Mouse (Mus musculus) neural tube, embryonic 15.5 days (tissue): ENCODE measurements around the gene Cbx5. TPM values are rescaled to one million over a fixed set of nuclear protein-coding genes. Genes with fewer than 3 reads are reported as not detected.

ENCODE experiments used
- ATAC-seq: fragments of 200-750 bp; cut with Nextera tagmentation; 2 replicates; pipeline ENCODE4 v1.8.0; 2017; ENCODE audit warnings: mild to moderate bottlenecking, moderate TSS enrichment, moderate library complexity; ENCODE audit not compliant: low FRiP score
- H3K27ac ChIP-seq: fragments of 300-500 bp; sonication (generic); replicated peaks from 2 replicates; pipeline ENCODE4 v1.5.1; 2015; ENCODE audit warnings: mild to moderate bottlenecking, inconsistent platforms
- H3K27me3 ChIP-seq: fragments of 300-500 bp; sonication (generic); replicated peaks from 2 replicates; pipeline ENCODE4 v1.6.1; 2015; ENCODE audit warnings: inconsistent platforms
- H3K36me3 ChIP-seq: fragments of 300-500 bp; sonication (generic); 2 replicates; pipeline ENCODE4 v1.6.1; 2015; ENCODE audit warnings: inconsistent platforms
- H3K4me1 ChIP-seq: fragments of 300-500 bp; sonication (generic); 2 replicates; pipeline ENCODE4 v1.6.1; 2015; ENCODE audit warnings: inconsistent platforms
- H3K4me2 ChIP-seq: fragments of 300-500 bp; sonication (generic); 2 replicates; pipeline ENCODE4 v1.6.1; 2015; ENCODE audit warnings: inconsistent platforms, mild to moderate bottlenecking, moderate library complexity
- H3K4me3 ChIP-seq: fragments of 300-500 bp; sonication (generic); replicated peaks from 2 replicates; pipeline ENCODE4 v1.5.1; 2015; ENCODE audit warnings: mild to moderate bottlenecking, inconsistent platforms
- H3K9ac ChIP-seq: fragments of 300-500 bp; sonication (generic); replicated peaks from 2 replicates; pipeline ENCODE4 v1.6.1; 2015; ENCODE audit warnings: mild to moderate bottlenecking, inconsistent platforms
- H3K9me3 ChIP-seq: fragments of 300-500 bp; sonication (generic); replicated peaks from 2 replicates; pipeline ENCODE4 v1.6.1; 2016; ENCODE audit warnings: inconsistent platforms
- WGBS: fragments of 180-500 bp; shearing (Covaris S2); methylation state at CpG from one replicate; pipeline ENCODE4 v1.1.7; 2015; ENCODE audit warnings: mixed read lengths; 5-methylcytosine and 5-hydroxymethylcytosine counted together
- polyA plus RNA-seq: library from polyadenylated mRNA; unstranded; fragments of >200 nt; fragmentation: Nextera tagmentation; extraction: Ambion mirVana; gene quantifications from 2 replicates; pipeline ENCODE4 v1.2.1, GENCODE M21; 2015

Gene Cbx5
- polyA plus RNA-seq, 1 experiment from 2014 or later, result 107 TPM

GRCm38 (mm10) chr15:103197785-103198184 lies 41.8 kb downstream of the Cbx5 start:
- H3K36me3 ChIP-seq, result peaks cover 46% of the 10 kb centered on the region
- no peak overlapping the region for H3K27ac ChIP-seq
- H3K4me2 ChIP-seq, result no peak overlapping the region
- 77% methylated on average over 4 of the region's 4 CpGs for WGBS
- no peaks in the 10 kb centered on the region for H3K9me3 ChIP-seq
- H3K4me3 ChIP-seq, result no peak overlapping the region
- H3K9ac ChIP-seq, result no peak overlapping the region
- peaks cover 11% of the 10 kb centered on the region for H3K4me1 ChIP-seq
- no peaks in the 10 kb centered on the region for H3K27me3 ChIP-seq
- no peak for ATAC-seq

DNA sequence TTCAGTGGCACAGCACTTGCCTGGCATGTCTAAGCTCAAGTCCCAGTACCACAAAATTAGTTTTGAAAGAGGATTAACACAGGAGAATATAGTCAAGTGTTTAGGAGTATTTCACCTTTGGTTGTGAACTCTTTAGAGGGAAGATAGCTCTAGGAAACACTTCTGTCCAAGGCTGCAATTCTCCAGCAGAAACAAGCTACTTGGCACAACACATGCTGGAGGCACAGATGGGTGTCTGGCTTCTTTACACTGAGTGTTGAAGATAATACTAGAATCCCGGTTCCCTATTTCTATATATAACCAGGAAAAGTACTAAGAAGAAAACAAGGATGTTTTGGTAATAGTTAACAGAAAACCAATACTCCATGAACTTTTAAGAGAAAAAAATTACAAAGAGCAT lies 42.8 kb downstream of the Cbx5 start:
- no peak overlapping the region for H3K4me3 ChIP-seq
- H3K4me1 ChIP-seq, result peaks cover 2% of the 10 kb centered on the region; the same call in 1 of the 2 replicates
- WGBS, result 85% methylated on average over 1 of the region's 1 CpGs
- H3K9me3 ChIP-seq, result no peaks in the 10 kb centered on the region
- H3K9ac ChIP-seq, result no peak overlapping the region
- H3K27me3 ChIP-seq, result no peaks in the 10 kb centered on the region
- ATAC-seq, result no peak
- peaks cover 52% of the 10 kb centered on the region for H3K36me3 ChIP-seq
- H3K27ac ChIP-seq, result no peak overlapping the region
- H3K4me2 ChIP-seq, result no peak overlapping the region

DNA sequence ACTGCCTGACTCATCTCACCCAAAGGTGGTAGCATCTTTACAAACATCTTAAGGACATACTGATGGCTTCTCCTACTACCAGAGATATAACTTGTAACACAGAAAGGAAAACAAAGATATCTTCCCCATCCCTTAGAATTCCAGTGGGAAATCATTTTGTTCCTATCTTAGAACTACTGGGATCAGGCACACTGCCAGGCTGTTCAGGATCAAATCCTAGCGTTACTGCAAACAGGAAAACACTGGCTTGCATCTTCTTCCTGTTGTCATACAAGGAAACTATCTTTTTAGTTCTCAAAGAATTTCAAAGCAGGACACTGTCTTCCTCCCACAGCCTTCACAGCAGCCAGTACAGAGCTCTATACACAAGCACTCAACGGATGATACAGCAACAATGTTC lies 46.0 kb downstream of the Cbx5 start:
- ATAC-seq, result no peak
- Histone ChIP-seq H3K4me2 (no peak overlapping the region), H3K4me1 (peaks cover 10% of the 10 kb centered on the region), H3K27ac (no peak overlapping the region), H3K9ac (no peak overlapping the region), H3K36me3 (peaks cover 35% of the 10 kb centered on the region), H3K4me3 (no peak overlapping the region), H3K9me3 (no peaks in the 10 kb centered on the region), H3K27me3 (no peaks in the 10 kb centered on the region)
- WGBS, result 83% methylated on average over 2 of the region's 2 CpGs

DNA sequence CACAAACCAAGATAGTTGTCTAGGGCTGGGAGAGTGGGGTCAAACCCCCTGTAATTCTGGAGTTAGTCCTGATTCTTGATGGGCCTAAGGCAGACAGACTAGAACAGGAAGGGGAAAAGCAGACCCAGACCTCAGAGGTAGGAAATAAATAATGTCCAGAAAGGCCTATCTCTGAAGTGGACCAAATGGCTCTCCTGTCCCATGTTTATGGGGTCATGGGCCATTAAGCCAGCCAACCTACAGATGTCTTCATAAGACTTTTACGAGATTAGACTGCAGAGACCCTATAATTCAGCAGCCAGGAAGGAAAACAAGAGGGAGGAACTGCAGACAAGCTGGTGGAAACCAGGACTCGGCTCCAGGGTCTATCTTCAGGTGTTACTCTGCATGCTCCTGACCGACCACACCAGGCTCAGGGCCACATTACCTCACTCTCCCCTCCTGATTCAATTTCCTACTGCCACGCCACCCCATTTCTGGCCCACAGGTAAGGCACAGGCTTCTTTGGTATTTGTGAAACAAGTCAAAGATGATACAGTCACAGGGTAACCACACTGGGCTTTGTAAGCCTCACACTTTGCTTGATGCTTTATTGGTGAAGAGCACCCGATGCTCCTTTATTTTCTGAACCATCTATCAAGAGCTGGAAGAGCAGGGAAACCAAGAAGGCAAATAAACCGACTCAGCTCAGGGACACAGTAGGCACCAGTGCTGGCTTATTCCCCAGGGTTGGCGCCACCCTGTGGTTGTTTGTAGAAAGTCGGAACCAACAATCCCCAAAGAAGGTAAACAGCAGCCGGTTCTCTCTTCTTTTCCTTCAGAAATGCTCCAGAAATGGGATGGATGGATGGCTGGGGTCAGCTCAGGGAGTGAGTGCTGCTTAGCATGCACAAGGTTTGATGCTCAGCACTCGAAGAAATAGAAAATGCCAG lies 48.8 kb downstream of the Cbx5 start:
- ATAC-seq, result no peak
- no peak overlapping the region for H3K4me2 ChIP-seq
- H3K4me3 ChIP-seq, result no peak overlapping the region
- H3K27me3 ChIP-seq, result no peaks in the 10 kb centered on the region
- WGBS, result 44% methylated on average over 10 of the region's 10 CpGs
- H3K4me1 ChIP-seq, result peaks cover 10% of the 10 kb centered on the region
- H3K9ac ChIP-seq, result no peak overlapping the region
- no peaks in the 10 kb centered on the region for H3K9me3 ChIP-seq
- peaks cover 19% of the 10 kb centered on the region for H3K36me3 ChIP-seq
- H3K27ac ChIP-seq, result 0 out of 2 replicates have a peak overlapping the region, but pooled peaks have one; percentile 15

DNA sequence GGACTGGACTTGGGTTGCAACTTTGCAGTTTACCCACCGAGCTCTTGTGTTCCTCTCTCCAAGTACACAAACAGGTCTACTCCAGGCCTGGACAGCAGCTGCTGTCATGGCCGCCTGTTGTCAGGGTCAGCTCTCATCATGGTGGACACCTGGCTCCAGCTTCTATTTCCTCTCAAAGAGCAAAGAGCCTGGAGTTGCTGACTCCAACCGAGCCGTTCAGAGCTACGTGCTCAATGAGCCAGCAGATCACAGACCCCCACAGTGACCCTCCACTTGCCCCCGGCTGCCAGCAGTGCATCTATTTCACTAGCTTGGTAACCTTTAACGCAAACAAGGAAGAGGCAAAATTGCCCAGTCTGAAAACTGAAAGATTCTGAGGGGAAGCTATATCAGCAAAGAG lies 49.5 kb downstream of the Cbx5 start:
- H3K4me1 ChIP-seq, result peaks cover 10% of the 10 kb centered on the region
- 71% methylated on average over 7 of the region's 7 CpGs for WGBS
- H3K4me3 ChIP-seq, result no peak overlapping the region
- no peaks in the 10 kb centered on the region for H3K27me3 ChIP-seq
- H3K9me3 ChIP-seq, result no peaks in the 10 kb centered on the region
- H3K9ac ChIP-seq, result no peak overlapping the region
- H3K27ac ChIP-seq, result no peak overlapping the region
- no peak overlapping the region for H3K4me2 ChIP-seq
- H3K36me3 ChIP-seq, result peaks cover 15% of the 10 kb centered on the region
- no peak for ATAC-seq

GRCm38 (mm10) chr15:103187803-103188202 lies 51.8 kb downstream of the Cbx5 start:
- ATAC-seq, result no peak
- WGBS, result 50% methylated on average over 6 of the region's 6 CpGs

DNA sequence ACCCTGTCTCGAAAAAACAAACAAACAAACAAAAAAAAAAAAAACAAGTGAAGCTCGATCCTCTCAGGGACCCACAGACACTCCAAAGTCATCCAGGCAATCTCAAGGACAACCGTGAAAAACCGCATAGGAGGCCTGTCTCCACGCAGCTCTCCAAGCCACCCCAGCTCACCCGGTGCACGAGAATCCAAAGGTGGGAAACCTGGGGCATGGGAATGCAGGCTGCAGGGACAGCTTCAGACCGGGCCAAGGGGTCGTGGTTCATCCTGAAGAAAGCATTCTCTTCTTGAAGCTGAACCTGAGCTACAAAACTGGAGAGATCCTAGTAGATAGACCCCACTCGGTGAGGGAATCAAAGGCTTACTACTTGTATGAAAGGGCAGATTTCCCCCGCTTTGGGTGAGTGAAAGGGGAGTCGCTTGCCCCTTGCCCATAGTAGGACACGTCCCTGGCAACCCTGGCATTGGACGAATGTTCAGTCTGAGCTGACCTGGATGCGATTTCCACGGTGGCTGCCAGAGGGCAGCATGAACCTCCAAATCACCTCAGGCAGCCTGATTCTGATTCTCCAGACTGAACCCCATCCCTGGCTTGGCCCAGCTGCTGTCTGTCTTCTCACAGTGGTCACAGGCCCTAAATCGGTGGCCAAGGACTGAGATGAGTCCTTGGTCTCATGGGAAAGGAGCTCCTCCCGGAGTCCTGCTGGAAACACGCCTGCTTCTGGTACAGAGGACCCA lies 54.0 kb downstream of the Cbx5 start:
- 47% methylated on average over 19 of the region's 19 CpGs for WGBS
- Histone ChIP-seq H3K4me2 (no peak overlapping the region), H3K36me3 (no peaks in the 10 kb centered on the region), H3K9me3 (no peaks in the 10 kb centered on the region), H3K27ac (no peak overlapping the region), H3K9ac (no peak overlapping the region), H3K4me3 (no peak overlapping the region), H3K27me3 (no peaks in the 10 kb centered on the region), H3K4me1 (peaks cover 21% of the 10 kb centered on the region)
- no peak for ATAC-seq

More at GRCm38 (mm10) chr15:103187803-103188202, 51.8 kb downstream of the Cbx5 start:
- H3K9ac ChIP-seq, result no peak overlapping the region
- H3K4me2 ChIP-seq, result no peak overlapping the region
- H3K9me3 ChIP-seq, result no peaks in the 10 kb centered on the region
- H3K4me1 ChIP-seq, result peaks cover 23% of the 10 kb centered on the region
- H3K27me3 ChIP-seq, result no peaks in the 10 kb centered on the region
- no peak overlapping the region for H3K27ac ChIP-seq
- H3K36me3 ChIP-seq, result peaks cover 6% of the 10 kb centered on the region
- H3K4me3 ChIP-seq, result no peak overlapping the region

GRCm38 (mm10) chr15:103183651-103184610 lies 55.7 kb downstream of the Cbx5 start:
- Histone ChIP-seq H3K27ac (0 out of 2 replicates have a peak overlapping the region, but pooled peaks have one; percentile 23), H3K4me3 (peak overlapping the region; percentile 29), H3K9me3 (no peaks in the 10 kb centered on the region), H3K4me1 (peaks cover 18% of the 10 kb centered on the region), H3K27me3 (no peaks in the 10 kb centered on the region), H3K36me3 (no peaks in the 10 kb centered on the region), H3K9ac (peak overlapping the region; percentile 47; the same call in 1 of the 2 replicates), H3K4me2 (peak overlapping the region; percentile 59)
- 10% methylated on average over 25 of the region's 25 CpGs for WGBS
- peak; percentile 34; the same call in 1 of the 2 replicates for ATAC-seq

- WGBS, result under 1% methylated on average over 21 of the region's 21 CpGs
- H3K36me3 ChIP-seq, result no peaks in the 10 kb centered on the region
Observed at GRCm38 (mm10) chr15:103183135-103183534, 56.5 kb downstream of the Cbx5 start.

DNA sequence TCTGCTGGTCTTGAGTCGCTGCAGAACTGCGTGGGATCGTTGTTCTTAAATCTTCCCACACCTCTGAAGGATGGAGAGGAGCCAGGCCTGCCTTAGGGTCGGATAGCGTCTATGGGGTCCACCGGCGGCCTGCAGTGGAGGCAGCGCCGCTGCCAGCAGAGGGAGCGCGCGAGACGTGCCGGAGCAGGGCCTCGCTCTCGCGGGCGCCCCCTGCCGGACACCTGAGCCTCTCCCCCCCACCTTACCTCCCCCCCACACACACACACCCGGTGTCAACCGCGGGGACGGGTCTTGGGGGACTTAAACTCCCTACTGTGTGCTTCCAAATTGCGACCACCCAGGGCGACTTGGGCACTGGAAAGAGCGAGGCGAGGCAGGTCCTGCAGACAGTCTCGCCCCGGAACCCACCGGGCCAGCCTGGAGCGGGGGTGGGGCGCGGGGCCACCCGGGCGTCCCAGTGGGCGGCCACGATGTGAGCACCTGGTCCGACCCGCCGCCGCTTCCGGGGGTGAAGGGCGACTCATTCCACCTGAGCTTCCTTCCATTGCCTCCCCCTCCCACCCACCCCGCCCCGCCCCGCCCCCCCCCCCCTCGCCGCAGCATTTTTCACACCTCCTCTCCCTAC lies 57.3 kb downstream of the Cbx5 start:
- ATAC-seq, result peak; percentile 22; the same call in 1 of the 2 replicates
- Histone ChIP-seq H3K9me3 (no peaks in the 10 kb centered on the region), H3K4me3 (peak overlapping the region; percentile 26), H3K27ac (0 out of 2 replicates have a peak overlapping the region, but pooled peaks have one; percentile 5), H3K27me3 (no peaks in the 10 kb centered on the region), H3K36me3 (no peaks in the 10 kb centered on the region), H3K4me2 (peak overlapping the region; percentile 59), H3K9ac (no peak overlapping the region), H3K4me1 (peaks cover 25% of the 10 kb centered on the region)
- 2% methylated on average over 31 of the region's 48 CpGs for WGBS

More at GRCm38 (mm10) chr15:103183135-103183534, 56.5 kb downstream of the Cbx5 start:
- Histone ChIP-seq H3K27ac (0 out of 2 replicates have a peak overlapping the region, but pooled peaks have one; percentile 23), H3K9me3 (no peaks in the 10 kb centered on the region), H3K4me3 (peak overlapping the region; percentile 29), H3K9ac (peak overlapping the region; percentile 47), H3K4me2 (peak overlapping the region; percentile 59), H3K4me1 (peaks cover 18% of the 10 kb centered on the region), H3K27me3 (no peaks in the 10 kb centered on the region)
- peak; percentile 55 for ATAC-seq
